Mouse (Mus musculus) embryonic facial prominence, embryonic 12.5 days (tissue): Measurements from ENCODE around the gene Celf5. TPM values are rescaled to one million over a fixed set of nuclear protein-coding genes. Genes with fewer than 3 reads are reported as not detected.

Source experiments
- ATAC-seq: fragments of 200-750 bp; cut with Nextera tagmentation; 2 replicates; pipeline ENCODE4 v1.8.0; 2017; ENCODE audit not compliant: insufficient number of reproducible peaks, insufficient read depth, low FRiP score, low TSS enrichment
- H3K27ac ChIP-seq: fragments of 300-500 bp; sonication (generic); 2 replicates; pipeline ENCODE4 v1.5.1; 2016; ENCODE audit warnings: mild to moderate bottlenecking
- H3K27me3 ChIP-seq: fragments of 300-500 bp; sonication (generic); 2 replicates; pipeline ENCODE4 v1.6.1; 2016; ENCODE audit warnings: mild to moderate bottlenecking, moderate library complexity
- H3K36me3 ChIP-seq: fragments of 300-500 bp; sonication (generic); 2 replicates; pipeline ENCODE4 v1.6.1; 2016; ENCODE audit warnings: mild to moderate bottlenecking
- H3K4me1 ChIP-seq: fragments of 300-500 bp; sonication (generic); 2 replicates; pipeline ENCODE4 v1.6.1; 2016
- H3K4me2 ChIP-seq: fragments of 300-500 bp; sonication (generic); replicated peaks from 2 replicates; pipeline ENCODE4 v1.6.1; 2016; ENCODE audit warnings: mild to moderate bottlenecking, moderate library complexity
- H3K4me3 ChIP-seq: fragments of 300-500 bp; sonication (generic); 2 replicates; pipeline ENCODE4 v1.5.1; 2016; ENCODE audit warnings: mild to moderate bottlenecking
- H3K9ac ChIP-seq: fragments of 300-500 bp; sonication (generic); 2 replicates; pipeline ENCODE4 v1.6.1; 2016; ENCODE audit warnings: mild to moderate bottlenecking, moderate library complexity
- H3K9me3 ChIP-seq: fragments of 300-500 bp; sonication (generic); 2 replicates; pipeline ENCODE4 v1.6.1; 2016; ENCODE audit warnings: mild to moderate bottlenecking, moderate library complexity
- WGBS: fragments of 180-500 bp; shearing (Covaris S2); methylation state at CpG from one replicate; pipeline ENCODE4 v1.1.7; 2016; 5-methylcytosine and 5-hydroxymethylcytosine counted together
- polyA plus RNA-seq: library from polyadenylated mRNA; unstranded; fragments of >200 nt; fragmentation: Nextera tagmentation; extraction: Ambion mirVana; gene quantifications from 2 replicates; pipeline ENCODE4 v1.2.1, GENCODE M21; 2016

Celf5 gene
- polyA plus RNA-seq, 1 experiment from 2014 or later = 2.7 TPM

DNA sequence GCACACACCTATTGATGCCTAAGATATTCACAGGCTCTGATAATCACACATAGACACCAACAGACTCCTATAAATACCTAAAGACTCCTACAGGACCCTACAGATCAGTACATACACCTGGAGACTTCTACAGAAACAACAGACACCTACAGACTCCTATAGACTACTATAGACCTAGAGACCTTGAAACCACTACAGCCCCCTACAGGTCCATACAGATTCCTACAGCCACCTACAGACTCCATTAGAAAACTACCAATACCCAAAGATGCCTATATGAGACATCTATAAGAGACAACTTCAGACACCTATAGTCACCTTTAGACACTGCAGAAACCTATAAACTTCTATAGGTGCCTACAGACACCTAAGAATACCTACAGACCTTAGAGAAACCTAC is 41.5 kb downstream of the Celf5 start:
- Histone ChIP-seq H3K4me1 (no peaks in the 10 kb centered on the region), H3K9me3 (no peaks in the 10 kb centered on the region)
- no peak for ATAC-seq

DNA sequence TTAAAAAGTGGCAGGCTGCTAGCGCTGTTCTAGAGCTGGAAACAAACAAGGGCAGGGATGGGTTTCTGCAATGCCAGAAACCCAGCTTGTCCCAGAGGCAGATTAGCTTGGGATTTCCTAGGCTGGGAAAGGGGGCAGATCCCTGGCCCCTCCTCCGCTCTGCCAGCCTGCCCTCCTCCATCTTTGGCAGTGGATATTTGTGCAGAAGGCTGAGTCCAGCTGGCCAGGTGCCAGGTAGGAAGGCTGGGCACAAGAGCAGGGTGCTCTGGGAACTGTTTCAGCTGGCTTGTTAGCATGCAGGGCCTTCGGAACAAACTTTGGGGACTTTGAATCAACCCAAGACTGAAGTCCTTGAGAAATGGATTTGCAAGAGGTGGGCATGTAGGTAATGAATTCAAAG is 47.1 kb downstream of the Celf5 start:
- no peak overlapping the region for H3K4me2 ChIP-seq
- no peak overlapping the region for H3K9ac ChIP-seq
- WGBS = 74% methylated on average over 3 of the region's 3 CpGs
- no peak overlapping the region for H3K4me3 ChIP-seq
- no peak overlapping the region for H3K27ac ChIP-seq
- no peak for ATAC-seq
- peaks cover 2% of the 10 kb centered on the region; the same call in 1 of the 2 replicates for H3K27me3 ChIP-seq
- no peaks in the 10 kb centered on the region for H3K9me3 ChIP-seq
- peaks cover 15% of the 10 kb centered on the region for H3K4me1 ChIP-seq
- no peaks in the 10 kb centered on the region for H3K36me3 ChIP-seq

More for the DNA sequence above, 41.5 kb downstream of the Celf5 start:
- Histone ChIP-seq H3K27ac (no peak overlapping the region), H3K4me2 (no peak overlapping the region), H3K27me3 (no peaks in the 10 kb centered on the region), H3K36me3 (no peaks in the 10 kb centered on the region), H3K4me3 (no peak overlapping the region), H3K9ac (no peak overlapping the region)

GRCm38 (mm10) chr10:81434361-81435263 is 47.9 kb downstream of the Celf5 start:
- WGBS = 55% methylated on average over 15 of the region's 15 CpGs
- Histone ChIP-seq H3K4me1 (peaks cover 17% of the 10 kb centered on the region), H3K9me3 (no peaks in the 10 kb centered on the region), H3K4me2 (no peak overlapping the region), H3K27me3 (peaks cover 2% of the 10 kb centered on the region; the same call in 1 of the 2 replicates), H3K4me3 (no peak overlapping the region), H3K27ac (no peak overlapping the region), H3K9ac (no peak overlapping the region), H3K36me3 (no peaks in the 10 kb centered on the region)
- ATAC-seq = no peak

DNA sequence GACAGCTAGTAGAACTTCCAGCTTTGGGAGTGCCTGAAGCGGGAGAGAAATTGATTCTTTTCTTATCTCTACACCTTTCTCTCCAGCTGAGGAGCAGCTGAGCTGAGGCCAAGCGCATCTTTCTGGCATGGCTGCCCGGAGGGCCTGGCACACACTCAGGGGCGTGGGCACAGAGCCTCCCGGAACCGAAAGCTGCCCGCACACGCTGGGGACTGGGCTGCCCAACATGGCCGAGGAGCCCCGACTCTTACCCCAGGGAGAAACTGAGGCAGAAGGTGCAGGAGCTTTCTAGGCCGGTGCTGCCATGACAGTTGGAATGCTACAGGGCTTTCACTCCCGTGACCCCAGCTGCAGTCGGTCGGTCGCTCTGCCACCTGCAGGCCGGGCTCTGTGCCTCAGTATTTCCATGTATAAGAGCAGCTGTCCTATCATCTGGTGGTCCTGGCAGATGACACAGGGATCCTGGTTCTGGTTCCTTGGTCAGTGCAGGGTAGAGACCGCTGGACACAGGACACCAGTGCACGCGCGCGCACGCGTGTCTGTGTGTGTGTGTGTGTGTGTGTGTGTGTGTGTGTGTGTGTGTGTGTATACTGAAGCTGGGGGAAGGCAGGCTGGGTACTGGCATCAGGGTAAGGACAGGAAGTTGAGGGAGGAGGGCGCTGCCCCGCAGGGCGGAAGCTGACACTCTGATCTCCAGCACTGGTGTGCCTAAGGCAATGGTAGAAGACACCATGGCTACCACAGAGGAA is 48.8 kb downstream of the Celf5 start:
- no peak overlapping the region for H3K9ac ChIP-seq
- H3K9me3 ChIP-seq = no peaks in the 10 kb centered on the region
- peaks cover 7% of the 10 kb centered on the region; the same call in 1 of the 2 replicates for H3K27me3 ChIP-seq
- H3K4me1 ChIP-seq = peaks cover 22% of the 10 kb centered on the region
- no peak for ATAC-seq
- H3K36me3 ChIP-seq = no peaks in the 10 kb centered on the region
- WGBS = 74% methylated on average over 26 of the region's 26 CpGs
- no peak overlapping the region for H3K27ac ChIP-seq
- H3K4me3 ChIP-seq = no peak overlapping the region
- H3K4me2 ChIP-seq = no peak overlapping the region

GRCm38 (mm10) chr10:81432868-81433262 is 49.6 kb downstream of the Celf5 start:
- WGBS = 4% methylated on average over 17 of the region's 17 CpGs
- Histone ChIP-seq H3K4me2 (peak overlapping the region; percentile 40), H3K9me3 (no peaks in the 10 kb centered on the region), H3K4me3 (peak overlapping the region; percentile 6; the same call in 1 of the 2 replicates), H3K27ac (no peak overlapping the region), H3K36me3 (no peaks in the 10 kb centered on the region), H3K4me1 (peaks cover 22% of the 10 kb centered on the region), H3K9ac (no peak overlapping the region), H3K27me3 (peaks cover 16% of the 10 kb centered on the region)
- peak; percentile 70 for ATAC-seq

- WGBS = 68% methylated on average over 21 of the region's 21 CpGs
- Histone ChIP-seq H3K27ac (no peak overlapping the region), H3K4me1 (peaks cover 23% of the 10 kb centered on the region), H3K4me3 (no peak overlapping the region), H3K9me3 (no peaks in the 10 kb centered on the region), H3K4me2 (peak overlapping the region; percentile 40), H3K36me3 (no peaks in the 10 kb centered on the region), H3K27me3 (peaks cover 21% of the 10 kb centered on the region), H3K9ac (no peak overlapping the region)
- no peak; the same call in 1 of the 2 replicates for ATAC-seq
Observed at GRCm38 (mm10) chr10:81432169-81432867, 50.2 kb downstream of the Celf5 start.

DNA sequence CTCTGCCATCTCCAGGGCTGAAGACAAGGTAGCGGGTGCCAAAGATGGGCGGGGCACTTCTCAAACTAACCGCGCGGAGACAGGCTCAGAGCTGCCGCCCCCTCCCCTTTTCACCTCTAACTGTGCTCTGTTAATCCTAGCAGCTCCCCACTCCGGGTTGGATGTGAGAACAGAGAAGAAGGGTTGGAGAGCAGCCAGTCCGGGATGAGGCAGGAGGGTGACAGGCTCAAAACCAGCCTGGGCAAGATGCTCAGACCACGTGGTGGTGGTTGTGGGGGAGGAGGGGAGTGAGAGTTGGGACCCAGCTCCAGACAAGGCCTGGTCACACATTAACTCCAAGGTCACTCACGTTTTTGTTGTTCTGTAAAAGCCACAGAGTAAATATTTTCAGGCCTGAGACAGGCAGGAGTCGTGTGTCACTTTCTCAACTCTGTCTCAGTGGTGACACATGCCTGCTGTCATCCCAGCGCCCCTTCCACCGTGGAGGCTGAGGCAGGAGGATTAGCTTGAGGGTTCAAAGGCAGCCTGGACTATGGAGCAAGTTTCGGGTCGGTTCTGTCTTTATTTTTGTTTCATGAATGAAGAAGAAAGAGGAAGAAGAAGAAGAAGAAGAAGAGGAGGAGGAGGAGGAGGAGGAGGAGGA is 50.9 kb downstream of the Celf5 start:
- H3K36me3 ChIP-seq = no peaks in the 10 kb centered on the region
- WGBS = 14% methylated on average over 15 of the region's 15 CpGs
- H3K9me3 ChIP-seq = no peaks in the 10 kb centered on the region
- H3K9ac ChIP-seq = no peak overlapping the region
- no peak overlapping the region; the same call in 1 of the 2 replicates for H3K27ac ChIP-seq
- peaks cover 28% of the 10 kb centered on the region for H3K27me3 ChIP-seq
- ATAC-seq = no peak
- peak overlapping the region; percentile 86 for H3K4me2 ChIP-seq
- peaks cover 30% of the 10 kb centered on the region for H3K4me1 ChIP-seq
- H3K4me3 ChIP-seq = peak overlapping the region; percentile 75

DNA sequence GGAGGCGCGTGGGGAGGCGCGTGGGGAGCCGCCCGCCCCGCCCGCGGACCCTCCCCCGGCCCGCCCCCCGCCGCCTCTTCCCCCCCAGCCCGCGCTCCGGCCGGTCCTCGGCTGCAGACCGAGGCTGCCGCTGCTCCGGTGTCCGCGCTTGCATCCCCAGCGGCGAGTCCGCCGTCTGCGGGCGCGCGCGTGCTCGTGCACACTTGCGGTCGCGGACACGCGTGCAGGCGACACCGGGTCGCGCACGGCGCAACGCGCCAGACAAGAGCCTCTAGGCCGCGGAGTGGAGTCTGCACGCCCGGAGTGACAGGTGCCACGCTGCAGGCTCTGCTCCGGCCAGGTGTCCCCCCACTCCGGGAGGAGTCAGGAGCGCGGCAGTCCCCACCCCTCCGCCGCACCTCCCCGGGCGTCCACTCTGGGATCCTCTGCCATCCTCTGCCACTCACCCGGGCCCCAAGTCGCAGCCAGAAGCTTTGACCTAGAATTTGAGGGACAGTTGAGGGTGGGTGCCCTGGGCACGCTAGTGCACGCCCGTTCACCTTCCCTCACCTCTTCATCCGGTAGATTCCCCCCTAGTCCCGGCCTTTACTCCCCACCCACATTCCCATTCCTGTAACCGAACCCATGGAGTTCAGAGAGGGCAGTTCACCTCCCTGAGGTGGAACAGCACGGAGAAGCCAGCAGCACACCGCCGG is 51.5 kb downstream of the Celf5 start:
- no peaks in the 10 kb centered on the region for H3K9me3 ChIP-seq
- H3K4me1 ChIP-seq = peaks cover 37% of the 10 kb centered on the region
- 2% methylated on average over 47 of the region's 70 CpGs for WGBS
- peaks cover 35% of the 10 kb centered on the region for H3K27me3 ChIP-seq
- no peak for ATAC-seq
- H3K9ac ChIP-seq = peak overlapping the region; percentile 80
- H3K27ac ChIP-seq = peak overlapping the region; percentile 88
- no peaks in the 10 kb centered on the region for H3K36me3 ChIP-seq
- peak overlapping the region; percentile 75 for H3K4me3 ChIP-seq
- H3K4me2 ChIP-seq = peak overlapping the region; percentile 86

- Histone ChIP-seq H3K36me3 (no peaks in the 10 kb centered on the region), H3K4me2 (peak overlapping the region; percentile 86), H3K4me1 (peaks cover 42% of the 10 kb centered on the region), H3K9me3 (no peaks in the 10 kb centered on the region), H3K27me3 (peaks cover 40% of the 10 kb centered on the region), H3K9ac (peak overlapping the region; percentile 80), H3K27ac (peak overlapping the region; percentile 88), H3K4me3 (peak overlapping the region; percentile 75)
- ATAC-seq = no peak
- under 1% methylated on average over 53 of the region's 89 CpGs for WGBS
Observed at GRCm38 (mm10) chr10:81430141-81430830, 52.2 kb downstream of the Celf5 start.

DNA sequence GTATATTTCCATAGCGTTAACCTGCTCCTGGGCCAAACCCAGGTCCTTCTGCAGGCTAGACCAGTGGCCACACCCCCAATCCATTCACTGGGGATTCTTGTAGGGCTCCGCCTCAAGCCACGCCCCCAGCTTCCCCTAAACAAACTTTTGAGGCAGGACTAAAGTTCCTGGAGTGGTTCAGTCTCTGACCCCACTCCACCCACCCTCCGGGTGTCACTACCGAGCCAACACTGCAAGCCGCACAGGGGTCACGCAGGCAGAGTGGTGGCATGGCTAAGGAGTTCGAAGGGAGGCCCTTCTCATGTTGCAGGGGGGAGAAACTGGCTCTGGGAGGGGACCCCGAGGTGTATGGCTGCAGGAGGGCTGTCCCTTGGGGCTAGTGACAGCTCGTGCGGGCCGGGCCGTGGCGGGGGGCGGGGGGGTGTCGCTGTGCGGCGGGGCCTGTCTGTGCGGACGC is 52.9 kb downstream of the Celf5 start:
- Histone ChIP-seq H3K36me3 (no peaks in the 10 kb centered on the region), H3K27me3 (peaks cover 45% of the 10 kb centered on the region), H3K4me2 (peak overlapping the region; percentile 86), H3K9me3 (no peaks in the 10 kb centered on the region), H3K4me1 (peaks cover 49% of the 10 kb centered on the region), H3K9ac (peak overlapping the region; percentile 80), H3K4me3 (peak overlapping the region; percentile 75), H3K27ac (peak overlapping the region; percentile 88)
- WGBS = 2% methylated on average over 20 of the region's 20 CpGs
- ATAC-seq = peak; percentile 6; the same call in 1 of the 2 replicates
